Mouse (Mus musculus) myocyte (in vitro differentiated cells): ENCODE results near the gene Ggn.
"Not testable (repeated sequence)": the region's sequence is repeated elsewhere in the genome, so short reads cannot be mapped to it uniquely, and the experiment has no call there.

ENCODE experiments used
- CEBPB ChIP-seq: IDR thresholded peaks from 2 replicates; pipeline ENCODE4 v1.6.1; 2011; ENCODE audit warnings: mild to moderate bottlenecking, moderate library complexity; ENCODE audit not compliant: poor library complexity, insufficient read depth, severe bottlenecking
- E2F4 ChIP-seq: IDR thresholded peaks from one replicate; pipeline ENCODE4 v1.6.1; 2011; ENCODE audit warnings: mild to moderate bottlenecking, control low read depth, moderate library complexity; ENCODE audit not compliant: insufficient read depth
- MAX ChIP-seq: IDR thresholded peaks from one replicate; pipeline ENCODE4 v1.6.1; 2011; ENCODE audit warnings: low read depth, mild to moderate bottlenecking, control low read depth
- MYOD1 ChIP-seq, 3 experiments: IDR thresholded peaks; one replicate each; pipeline ENCODE4 v1.6.1; 2011; ENCODE audit warnings: control low read depth in 2 of 3, low read depth in 2 of 3, mild to moderate bottlenecking in 2 of 3, moderate library complexity in 1 of 3; ENCODE audit not compliant: insufficient read length in 2 of 3, control insufficient read depth in 1 of 3
- MYOG ChIP-seq, 3 experiments: IDR thresholded peaks; one replicate each; pipeline ENCODE4 v1.6.1; 2011; ENCODE audit warnings: control low read depth in 2 of 3, low read depth in 2 of 3, mild to moderate bottlenecking in 2 of 3; ENCODE audit not compliant: insufficient read length in 2 of 3, control insufficient read depth in 1 of 3, insufficient read depth in 1 of 3
- POLR2A ChIP-seq: IDR thresholded peaks from one replicate; pipeline ENCODE4 v1.6.1; 2011; ENCODE audit warnings: low read depth, mild to moderate bottlenecking, control low read depth, moderate library complexity; ENCODE audit not compliant: insufficient read length
- POLR2AphosphoS2 ChIP-seq: IDR thresholded peaks from one replicate; pipeline ENCODE4 v1.6.1; 2011; ENCODE audit warnings: low read depth, control low read depth; ENCODE audit not compliant: insufficient read length
- SRF ChIP-seq: IDR thresholded peaks from one replicate; pipeline ENCODE4 v1.6.1; 2011; ENCODE audit warnings: low read depth; ENCODE audit not compliant: control insufficient read depth, insufficient read length
- TCF12 ChIP-seq: IDR thresholded peaks from one replicate; pipeline ENCODE4 v1.6.1; 2011; ENCODE audit warnings: mild to moderate bottlenecking, control low read depth; ENCODE audit not compliant: poor library complexity, insufficient read depth, severe bottlenecking
- TCF3 ChIP-seq: IDR thresholded peaks from one replicate; pipeline ENCODE4 v1.6.1; 2011; ENCODE audit warnings: low read depth, control low read depth; ENCODE audit not compliant: insufficient read length
- USF1 ChIP-seq: IDR thresholded peaks from one replicate; pipeline ENCODE4 v1.6.1; 2011; ENCODE audit warnings: low read depth, mild to moderate bottlenecking, control low read depth, moderate library complexity

DNA sequence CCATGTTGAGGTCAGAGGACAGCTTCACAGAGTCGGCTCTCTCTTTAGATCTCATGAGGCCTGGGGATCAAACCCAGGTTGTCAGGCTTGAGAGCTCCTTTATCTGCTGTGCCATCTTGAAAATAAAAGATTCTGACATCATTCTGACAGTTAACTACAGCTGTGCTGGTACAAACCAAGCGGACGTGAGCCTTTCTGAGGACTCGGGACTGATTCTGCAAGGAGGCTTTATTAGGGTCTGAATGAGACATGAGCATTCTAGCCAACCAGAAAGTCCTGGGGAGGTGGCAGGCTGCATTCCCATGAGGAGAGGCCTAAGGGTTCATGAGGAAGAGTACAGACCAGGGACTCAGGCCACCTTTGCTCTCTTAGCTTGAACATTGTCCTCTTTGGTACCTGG is 11.3 kb downstream of the Ggn start:
- not testable (repeated sequence) for TF ChIP-seq POLR2A; POLR2AphosphoS2; MAX; TCF12; E2F4; USF1; CEBPB; MYOD1 (IDR thresholded peaks at IDR 0.05; ENCODE audit: control insufficient read depth in 1 of 3, insufficient read length in 2 of 3, low read depth in 2 of 3); TCF3; MYOG (IDR thresholded peaks at IDR 0.05; ENCODE audit: control insufficient read depth in 1 of 3, insufficient read depth in 1 of 3, insufficient read length in 2 of 3, low read depth in 2 of 3); SRF
